Mouse (Mus musculus): ENCODE data around the gene Aldh1l2.
"Not testable (repeated sequence)": the region's sequence is repeated elsewhere in the genome, so short reads cannot be mapped to it uniquely, and the experiment has no call there.

Gene Aldh1l2

DNA sequence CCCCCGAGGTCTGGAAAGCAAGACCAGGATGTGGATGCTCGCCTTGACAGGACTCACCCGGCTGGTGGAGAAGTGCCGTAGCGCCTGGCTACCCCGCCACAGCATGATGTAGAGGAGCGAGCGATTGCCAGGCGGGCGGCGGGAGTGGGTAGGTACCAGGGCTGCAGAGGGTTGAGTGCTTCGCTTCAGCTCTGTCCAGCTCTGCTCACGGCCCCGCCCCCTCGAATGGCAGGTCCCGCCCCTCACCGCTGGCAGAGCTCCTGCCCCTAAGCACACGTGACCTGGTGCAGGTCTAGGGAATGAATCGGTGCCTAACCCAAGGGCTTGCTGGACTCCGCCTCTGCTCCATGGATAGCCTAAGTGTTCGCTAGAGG, at the start of gene Aldh1l2:
Gene Aldh1l2 (minus strand): TSS at position 231 of the 374 bp plus-strand sequence.
- DNase-seq (ENCODE audit: low spot score) = peak; percentile 27

GRCm38 (mm10) chr10:83565449-83566441, 31.8 kb upstream of the Aldh1l2 start:
- DNase-seq (ENCODE audit: low spot score) = no peak

DNA sequence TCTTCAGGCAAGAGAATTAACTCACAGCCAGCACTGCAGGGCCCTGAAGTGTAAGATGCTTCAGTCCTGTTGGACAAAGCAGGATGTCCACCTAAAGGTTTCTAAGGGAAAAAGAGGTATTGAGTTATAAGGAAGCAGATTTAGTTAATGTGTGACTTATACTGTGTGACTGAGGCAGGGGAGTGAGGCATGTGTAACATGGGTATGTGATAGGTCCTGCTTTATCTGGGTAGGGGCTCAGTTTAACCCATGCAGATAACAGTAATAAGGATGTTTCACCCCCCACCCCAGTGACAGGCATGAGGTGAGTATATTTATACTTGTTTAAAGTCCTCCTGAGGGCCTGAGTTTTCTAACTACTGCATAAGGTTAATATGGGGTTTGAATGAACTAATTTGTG, 29.1 kb upstream of the Aldh1l2 start:
- DNase-seq (ENCODE audit: low spot score) = no peak

DNA sequence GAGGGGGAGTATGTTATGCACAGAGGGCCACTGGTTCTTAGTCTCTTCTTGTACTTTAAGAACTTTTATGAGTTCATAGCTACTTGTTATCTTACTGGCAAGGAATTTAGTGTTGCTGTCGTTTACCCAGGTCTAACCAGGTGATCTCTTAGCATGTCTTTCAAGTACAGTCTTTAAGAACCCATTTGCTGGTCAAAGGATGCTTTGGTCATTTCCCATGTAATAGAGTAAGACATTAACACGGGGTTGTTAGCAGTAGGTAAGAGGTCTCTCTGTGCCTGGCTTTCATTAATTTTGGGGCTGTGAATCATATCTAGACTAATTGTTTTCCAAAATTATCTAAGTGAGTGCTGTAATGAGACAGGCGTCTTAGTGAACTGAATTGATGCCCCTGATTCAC, 11.4 kb upstream of the Aldh1l2 start:
- no peak for DNase-seq (ENCODE audit: low spot score)

- DNase-seq (ENCODE audit: low spot score) = peak; percentile 52
Observed at GRCm38 (mm10) chr10:83544103-83544479, 10.2 kb upstream of the Aldh1l2 start.

DNA sequence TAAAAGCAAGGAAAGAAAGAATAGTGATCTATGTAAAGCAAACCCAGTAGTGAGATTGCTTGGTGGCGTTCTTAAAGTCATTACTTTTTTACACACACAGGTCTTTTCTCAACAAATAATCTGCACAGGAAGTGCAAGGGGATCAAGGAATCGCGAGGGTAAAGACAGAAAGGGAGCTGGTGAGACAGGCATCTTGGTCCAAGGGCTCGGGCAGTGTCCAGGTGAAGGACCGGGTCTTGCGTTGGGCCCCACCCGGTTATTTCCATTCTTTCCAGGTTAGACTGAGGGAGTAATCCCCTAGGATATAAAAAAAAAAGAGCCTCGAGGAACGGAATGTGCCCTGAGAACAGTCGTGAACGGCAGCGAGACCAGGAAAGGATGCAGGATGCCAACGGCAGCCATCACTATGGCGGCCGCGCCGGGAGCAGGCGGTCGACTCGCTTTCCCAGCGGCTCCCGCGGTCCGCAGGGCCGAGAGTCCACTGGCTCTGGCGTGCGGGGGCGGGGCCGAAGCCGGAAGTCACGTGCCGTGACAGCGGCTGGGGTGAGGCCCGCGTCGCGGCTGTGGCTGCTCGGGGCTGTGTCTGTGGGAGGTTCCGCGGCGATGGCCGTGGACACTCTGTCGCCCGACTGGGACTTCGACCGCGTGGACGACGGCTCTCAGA, 9.6 kb upstream of the Aldh1l2 start, which contains the start of gene Washc4:
Gene Washc4 (plus strand): TSS at position 314 of the 664 bp plus-strand sequence.
- DNase-seq (ENCODE audit: low spot score) = peak; percentile 89

- no peak for DNase-seq (ENCODE audit: low spot score)
Observed at GRCm38 (mm10) chr10:83542241-83542640, 8.3 kb upstream of the Aldh1l2 start.

- DNase-seq (ENCODE audit: low spot score) = no peak
Observed at GRCm38 (mm10) chr10:83540092-83540491, 6.2 kb upstream of the Aldh1l2 start.

GRCm38 (mm10) chr10:83539311-83539980, 5.5 kb upstream of the Aldh1l2 start:
- DNase-seq (ENCODE audit: low spot score) = no peak

DNA sequence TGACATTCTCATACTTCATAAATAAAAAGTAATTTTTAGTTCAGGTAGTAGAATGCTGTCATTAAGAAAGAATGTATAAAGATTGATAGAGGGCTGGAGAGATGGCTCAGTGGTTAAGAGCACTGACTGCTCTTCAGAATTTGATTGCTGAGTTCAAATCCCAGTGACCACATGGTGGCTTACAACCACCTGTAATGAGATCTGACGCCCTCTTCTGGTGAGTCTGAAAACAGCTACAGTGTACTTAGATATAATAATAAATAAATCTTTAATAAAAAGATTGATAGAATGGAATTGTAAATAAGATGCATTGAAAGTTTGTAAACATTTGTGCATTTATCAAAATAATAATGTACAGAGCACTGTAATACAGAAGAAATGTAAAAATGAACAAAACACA, 2.5 kb upstream of the Aldh1l2 start:
- DNase-seq (ENCODE audit: low spot score) = no peak

- DNase-seq (ENCODE audit: low spot score) = peak; percentile 13
Observed at GRCm38 (mm10) chr10:83533258-83533909, 556 bp downstream of the Aldh1l2 start.

- DNase-seq (ENCODE audit: low spot score) = no peak
Observed at GRCm38 (mm10) chr10:83530384-83530967, 3.5 kb downstream of the Aldh1l2 start.

DNA sequence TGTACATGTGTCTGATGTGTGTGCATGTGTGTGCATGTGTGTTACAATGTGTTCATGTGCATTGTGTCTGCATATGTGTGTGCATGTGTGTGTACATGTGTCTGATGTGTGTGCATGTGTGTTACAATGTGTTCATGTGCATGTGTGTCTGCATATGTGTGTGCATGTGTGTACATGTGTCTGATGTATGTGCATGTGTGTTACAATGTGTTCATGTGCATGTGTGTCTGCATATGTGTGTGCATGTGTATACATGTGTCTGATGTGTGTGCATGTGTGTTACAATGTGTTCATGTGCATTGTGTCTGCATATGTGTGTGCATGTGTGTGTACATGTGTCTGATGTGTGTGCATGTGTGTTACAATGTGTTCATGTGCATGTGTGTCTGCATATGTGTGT, 9.7 kb downstream of the Aldh1l2 start:
- not testable (repeated sequence) for DNase-seq (ENCODE audit: low spot score)

DNA sequence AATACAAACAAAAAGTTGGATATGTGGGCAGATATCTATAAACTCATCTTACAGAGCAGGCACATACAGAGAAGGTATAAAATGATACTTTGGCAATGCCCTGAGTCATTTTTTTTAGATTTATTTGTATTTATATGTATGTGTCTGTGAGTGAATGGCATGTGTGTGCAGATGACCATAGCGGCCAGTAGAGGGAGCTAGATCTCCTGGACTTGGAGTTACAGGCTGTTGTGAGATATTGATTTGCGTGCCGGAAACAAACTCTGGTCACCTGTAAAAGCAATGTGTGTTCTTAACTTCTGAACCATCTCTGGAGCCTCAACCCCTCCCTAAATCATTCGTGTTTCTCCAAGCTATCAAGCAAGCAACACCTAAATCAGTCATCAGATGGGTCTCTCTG, 12.9 kb downstream of the Aldh1l2 start:
- no peak for DNase-seq (ENCODE audit: low spot score)

GRCm38 (mm10) chr10:83513736-83514135, 20.2 kb downstream of the Aldh1l2 start:
- no peak for DNase-seq (ENCODE audit: low spot score)

- DNase-seq (ENCODE audit: low spot score) = no peak
Observed at GRCm38 (mm10) chr10:83511304-83511703, 22.6 kb downstream of the Aldh1l2 start.

GRCm38 (mm10) chr10:83508962-83509660, 24.8 kb downstream of the Aldh1l2 start:
- DNase-seq (ENCODE audit: low spot score) = no peak

DNA sequence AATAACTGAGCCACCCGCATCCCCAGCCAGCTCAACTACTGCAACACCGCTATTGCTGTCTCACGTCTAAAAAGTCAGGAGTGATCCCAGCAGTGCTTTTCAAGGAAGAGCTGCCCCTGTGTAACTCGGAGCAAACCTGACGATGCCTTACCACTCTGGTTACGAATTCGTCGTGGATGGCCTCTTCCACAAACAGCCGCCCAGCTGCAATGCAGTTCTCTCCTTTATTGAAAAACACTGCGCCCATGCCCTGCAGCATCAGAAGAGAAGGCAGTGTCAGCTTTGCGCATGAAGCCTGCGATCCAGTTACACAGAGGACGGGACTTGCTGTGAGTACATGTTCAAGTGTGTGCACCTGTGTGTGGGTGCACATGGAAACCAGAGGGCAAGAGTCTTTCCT, 36.6 kb downstream of the Aldh1l2 start:
- DNase-seq (ENCODE audit: low spot score) = no peak

GRCm38 (mm10) chr10:83490506-83490905, 43.4 kb downstream of the Aldh1l2 start:
- no peak for DNase-seq (ENCODE audit: low spot score)

DNA sequence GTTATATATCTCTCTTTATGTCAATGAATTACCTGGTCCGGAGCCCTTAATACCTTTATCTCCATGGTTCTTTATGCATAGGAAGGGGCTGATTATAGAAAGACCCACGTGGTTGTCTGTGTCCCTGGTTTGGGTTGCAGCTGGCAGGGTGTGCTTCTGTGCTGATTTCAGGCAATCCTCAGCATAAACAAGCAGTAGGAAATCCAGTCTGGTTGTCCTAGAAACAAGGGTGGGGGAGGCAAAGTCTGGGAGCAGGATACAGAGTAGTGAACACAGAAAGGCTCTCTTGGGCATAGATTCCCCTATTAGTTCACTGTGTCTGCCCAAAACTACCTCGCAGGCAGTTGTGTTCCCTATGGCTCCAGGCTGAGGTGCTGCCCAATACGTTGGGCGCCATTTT, 56.7 kb downstream of the Aldh1l2 start:
- DNase-seq (ENCODE audit: low spot score) = no peak

GRCm38 (mm10) chr10:83475226-83475625, 58.7 kb downstream of the Aldh1l2 start:
- no peak for DNase-seq (ENCODE audit: low spot score)
